Mouse (Mus musculus): ENCODE data around the gene Abtb2. TPM values are rescaled to one million over a fixed set of nuclear protein-coding genes. Genes with fewer than 3 reads are reported as not detected.

The Abtb2 gene
- 8.2 and 17.7 TPM in 2 replicates for polyA plus RNA-seq (2012; ENCODE audit: low replicate concordance)

DNA sequence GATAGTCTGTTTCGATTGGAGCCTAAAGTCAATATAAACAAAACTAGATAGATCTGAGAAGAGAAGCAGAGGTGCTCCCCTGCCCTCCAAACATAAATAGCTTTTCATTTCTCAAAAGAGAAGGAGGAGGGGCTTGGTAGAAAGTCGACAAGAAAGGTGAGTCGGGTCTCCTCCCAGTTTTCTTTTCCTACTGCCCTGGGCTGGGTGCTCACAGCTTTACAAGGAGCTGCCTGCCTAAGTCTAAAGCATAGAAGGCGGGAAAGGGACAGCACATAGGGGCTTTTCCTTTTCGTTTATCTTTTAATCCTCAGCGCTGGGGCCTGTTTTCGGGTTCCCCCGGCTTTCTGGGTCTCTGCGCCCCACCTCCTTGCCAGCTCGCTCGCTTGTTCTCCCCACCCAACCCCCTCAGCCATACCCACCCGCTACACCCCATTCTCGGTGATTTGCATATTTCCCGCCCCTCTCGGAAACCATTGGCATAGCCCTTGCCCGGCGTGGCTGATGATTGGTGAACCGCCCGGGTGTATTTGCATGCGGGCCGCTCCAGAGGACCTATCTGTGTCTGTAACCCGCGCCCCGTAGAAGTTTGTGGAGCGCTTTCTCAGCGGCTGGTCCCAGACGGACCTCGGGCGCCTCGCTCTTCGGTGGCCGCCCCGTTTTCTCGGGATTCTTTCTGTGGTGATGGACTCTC lies at the start of gene Abtb2:
Abtb2 (plus strand) TSS at position 579 of the 691 bp plus-strand sequence.

DNA sequence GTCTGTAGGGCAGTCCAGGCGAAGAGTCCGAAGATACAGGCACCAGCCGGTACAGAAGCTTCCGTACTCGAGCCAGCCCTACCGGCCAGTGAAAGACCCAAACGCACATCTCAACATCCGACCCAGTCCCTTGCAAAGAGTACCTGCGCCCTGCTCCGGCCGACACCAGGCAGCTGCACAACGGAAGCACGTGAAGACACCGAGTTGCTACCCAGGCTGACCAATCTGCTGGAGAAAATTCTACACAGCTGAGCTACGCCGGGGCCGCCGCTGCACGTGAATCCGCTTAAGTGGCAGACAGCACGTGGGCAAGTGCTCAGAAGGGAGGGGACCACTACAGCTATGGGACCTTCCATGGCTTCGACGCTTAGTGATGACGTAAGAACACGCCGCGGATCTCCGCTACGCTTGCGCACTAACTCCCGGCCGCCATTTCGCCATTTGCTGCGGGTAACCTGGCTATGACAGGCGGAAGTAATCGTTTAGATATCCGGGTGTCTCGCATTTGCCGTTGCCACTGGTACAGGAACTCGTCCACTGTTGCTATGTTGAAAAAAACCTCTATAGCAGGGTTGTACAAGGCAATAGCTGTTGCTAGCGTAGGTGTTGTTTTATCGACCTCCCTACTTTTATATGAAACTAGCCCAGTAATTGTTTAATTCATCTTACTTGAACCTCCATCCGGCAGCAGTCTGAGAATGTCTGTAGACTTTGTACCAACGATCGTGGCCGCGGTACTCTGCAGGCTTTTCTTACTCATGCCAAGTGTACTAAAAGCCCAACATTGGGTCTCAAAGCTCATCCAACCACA lies 195.0 kb downstream of the Abtb2 start, which contains the start of gene Nat10:
Nat10 (minus strand) TSS at position 365 of the 811 bp plus-strand sequence.

Other genes starting within 250 kb of the Abtb2 start
- gene Elf5, start 154.6 kb upstream of the Abtb2 start, polyA plus RNA-seq (2012; ENCODE audit: low replicate concordance) = not detected in 2 replicates
- 108 and 122 TPM in 2 replicates for gene Cat, start 81.2 kb upstream of the Abtb2 start, polyA plus RNA-seq (2012; ENCODE audit: low replicate concordance)
- gene Nat10, start 195.0 kb downstream of the Abtb2 start, polyA plus RNA-seq (2012; ENCODE audit: low replicate concordance) = 4.1 and 12.2 TPM in 2 replicates
- gene Caprin1, start 231.3 kb downstream of the Abtb2 start, polyA plus RNA-seq (2012; ENCODE audit: low replicate concordance) = 86.7 and 153 TPM in 2 replicates